Mouse (Mus musculus): ENCODE results near the gene Atp2b1. TPM values are rescaled to one million over a fixed set of nuclear protein-coding genes. Genes with fewer than 3 reads are reported as not detected.
"Not testable (repeated sequence)": the region's sequence is repeated elsewhere in the genome, so short reads cannot be mapped to it uniquely, and the experiment has no call there.

The Atp2b1 gene
- polyA plus RNA-seq, 1 experiment, result 23.2 TPM

DNA sequence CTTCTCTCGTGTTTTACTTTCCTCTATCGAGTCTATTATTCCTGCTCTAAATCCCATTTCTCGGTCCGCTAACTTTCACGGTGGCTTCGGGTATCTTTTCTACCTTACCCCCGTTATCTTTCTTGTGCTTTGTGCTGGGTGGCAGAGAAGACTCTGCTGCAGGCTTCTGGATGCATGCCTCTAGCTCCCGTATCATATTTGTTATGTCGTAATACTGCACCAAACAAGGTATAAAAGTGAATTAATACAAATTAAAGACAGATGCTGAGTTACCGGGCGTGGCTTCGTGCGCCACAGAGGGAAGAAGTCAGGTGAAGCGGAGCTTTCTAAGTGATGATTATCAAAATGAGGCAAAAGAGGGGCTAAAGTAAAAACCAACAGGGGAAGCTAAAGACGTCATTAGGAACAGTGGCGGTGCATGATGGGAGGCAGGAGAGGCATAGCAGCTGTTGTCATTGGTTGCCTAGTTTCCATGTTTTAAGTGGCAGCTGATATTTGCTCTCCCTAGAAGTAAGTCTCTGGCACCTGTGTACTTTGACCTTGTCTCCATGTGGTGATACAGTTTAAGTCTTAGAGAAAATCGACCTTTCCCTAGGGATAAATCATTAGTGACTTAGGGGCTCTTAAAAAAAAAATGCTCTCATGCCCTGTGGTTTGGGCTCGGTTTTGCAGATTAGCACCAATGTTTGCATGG is 58.9 kb downstream of the Atp2b1 start:
- DNase-seq, result no peak
- 78% methylated on average over 18 of the region's 18 CpGs for WGBS
- H3K4me3 ChIP-seq (replicated peaks; ENCODE audit: extremely low read depth, low read depth, low read length), result no peak overlapping the region
- peaks cover 19% of the 10 kb centered on the region for H3K4me1 ChIP-seq (ENCODE audit: control insufficient read depth, insufficient read depth, low read length)
- TF ChIP-seq CTCF (IDR thresholded peaks at IDR 0.05; ENCODE audit: insufficient read depth, low read length) (no peak), POLR2A (IDR thresholded peaks at IDR 0.05; ENCODE audit: borderline replicate concordance, extremely low read depth, low read depth, low read length) (no peak)

- no peak for TF ChIP-seq CTCF (IDR thresholded peaks at IDR 0.05; ENCODE audit: insufficient read depth, low read length)
- no peak for TF ChIP-seq POLR2A (IDR thresholded peaks at IDR 0.05; ENCODE audit: borderline replicate concordance, extremely low read depth, low read depth, low read length)
- Histone ChIP-seq H3K4me3 (replicated peaks; ENCODE audit: extremely low read depth, low read depth, low read length) (no peak overlapping the region), H3K4me1 (ENCODE audit: control insufficient read depth, insufficient read depth, low read length) (peaks cover 25% of the 10 kb centered on the region)
- DNase-seq, result no peak
- 44% methylated on average over 3 of the region's 3 CpGs for WGBS
These were observed 60.4 kb downstream of the Atp2b1 start for GRCm38 (mm10) chr10:98974645-98975044.

DNA sequence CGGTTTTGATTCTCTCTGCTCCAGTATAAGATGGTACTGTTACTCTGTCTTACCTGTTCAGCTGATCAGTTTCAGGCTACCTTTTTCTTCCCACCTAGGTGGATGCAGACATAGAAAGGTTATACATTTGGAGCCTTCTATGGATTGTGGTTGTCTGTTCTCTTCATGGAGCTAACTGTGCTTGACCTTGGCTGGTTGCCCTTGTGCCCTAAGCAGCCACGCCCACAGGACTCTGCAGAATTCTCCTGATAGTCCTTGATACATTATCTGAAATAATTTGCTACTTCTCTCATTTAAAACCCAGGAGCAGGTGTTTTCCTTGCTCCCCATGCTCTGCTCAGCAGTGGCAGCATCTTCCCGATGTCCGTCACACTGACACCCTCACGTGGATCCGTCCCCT is 61.4 kb downstream of the Atp2b1 start:
- Histone ChIP-seq H3K4me1 (ENCODE audit: control insufficient read depth, insufficient read depth, low read length) (peaks cover 23% of the 10 kb centered on the region), H3K4me3 (replicated peaks; ENCODE audit: extremely low read depth, low read depth, low read length) (no peak overlapping the region)
- no peak for TF ChIP-seq POLR2A (IDR thresholded peaks at IDR 0.05; ENCODE audit: borderline replicate concordance, extremely low read depth, low read depth, low read length)
- TF ChIP-seq CTCF (IDR thresholded peaks at IDR 0.05; ENCODE audit: insufficient read depth, low read length), result no peak
- 66% methylated on average over 6 of the region's 6 CpGs for WGBS
- DNase-seq, result no peak

DNA sequence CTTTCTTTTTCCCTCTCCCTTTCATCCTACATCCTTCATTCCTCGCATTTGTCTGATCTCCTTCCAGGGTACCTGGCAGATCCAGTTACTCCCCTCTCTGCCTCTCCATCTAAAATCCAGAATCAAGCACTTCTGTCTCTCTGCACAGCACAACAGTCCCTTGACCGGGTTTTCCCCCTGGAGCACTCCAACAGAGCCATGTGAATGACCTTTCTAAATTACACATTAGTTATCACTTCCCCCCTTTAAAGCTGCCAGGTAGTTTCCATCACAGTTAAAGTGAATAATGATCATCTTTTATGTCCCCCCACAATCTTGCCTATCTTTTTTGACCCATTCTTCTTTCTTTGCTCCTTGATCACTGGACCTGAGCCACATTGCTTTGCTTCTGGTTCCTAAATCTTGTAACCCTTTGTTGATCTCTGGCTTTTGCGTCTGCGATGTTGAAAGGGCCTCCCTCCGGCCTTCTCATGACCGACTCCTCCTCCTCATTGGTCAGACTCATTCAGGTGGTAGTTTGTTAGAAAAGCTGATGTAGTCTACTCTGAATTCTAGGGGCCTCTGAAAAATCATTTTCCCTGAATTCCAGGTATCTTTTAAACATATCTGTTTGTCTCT is 62.8 kb downstream of the Atp2b1 start:
- Histone ChIP-seq H3K4me1 (ENCODE audit: control insufficient read depth, insufficient read depth, low read length) (peaks cover 23% of the 10 kb centered on the region), H3K4me3 (replicated peaks; ENCODE audit: extremely low read depth, low read depth, low read length) (no peak overlapping the region)
- no peak for DNase-seq
- TF ChIP-seq CTCF (IDR thresholded peaks at IDR 0.05; ENCODE audit: insufficient read depth, low read length) (no peak), POLR2A (IDR thresholded peaks at IDR 0.05; ENCODE audit: borderline replicate concordance, extremely low read depth, low read depth, low read length) (no peak)
- WGBS, result 62% methylated on average over 6 of the region's 6 CpGs

GRCm38 (mm10) chr10:98978766-98979165 is 64.6 kb downstream of the Atp2b1 start:
- DNase-seq, result no peak
- Histone ChIP-seq H3K4me1 (ENCODE audit: control insufficient read depth, insufficient read depth, low read length) (peaks cover 17% of the 10 kb centered on the region), H3K4me3 (replicated peaks; ENCODE audit: extremely low read depth, low read depth, low read length) (no peak overlapping the region)
- TF ChIP-seq CTCF (IDR thresholded peaks at IDR 0.05; ENCODE audit: insufficient read depth, low read length) (no peak), POLR2A (IDR thresholded peaks at IDR 0.05; ENCODE audit: borderline replicate concordance, extremely low read depth, low read depth, low read length) (no peak)
- 46% methylated on average over 6 of the region's 6 CpGs for WGBS

DNA sequence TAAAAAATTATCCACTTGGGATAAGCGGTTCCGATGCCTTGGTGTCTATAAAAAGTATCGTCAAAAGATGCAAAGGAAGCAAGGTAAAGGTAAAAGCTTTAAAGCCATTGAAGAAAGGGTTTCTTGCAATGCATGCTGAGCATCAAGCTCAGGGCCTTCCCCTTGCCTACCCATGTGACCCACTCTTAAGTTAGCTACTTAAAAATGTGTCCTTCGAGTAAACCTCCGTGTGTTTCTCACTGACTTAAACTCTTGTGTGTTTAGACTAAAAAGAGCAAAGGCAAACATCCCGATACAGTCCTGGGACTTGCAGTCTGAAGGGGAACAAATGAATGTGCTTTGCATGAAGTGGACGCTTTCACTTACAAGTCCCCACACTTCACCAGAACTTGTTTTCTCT is 65.1 kb downstream of the Atp2b1 start:
- no peak overlapping the region for H3K4me3 ChIP-seq (replicated peaks; ENCODE audit: extremely low read depth, low read depth, low read length)
- peaks cover 14% of the 10 kb centered on the region for H3K4me1 ChIP-seq (ENCODE audit: control insufficient read depth, insufficient read depth, low read length)
- 56% methylated on average over 7 of the region's 7 CpGs for WGBS
- no peak for TF ChIP-seq CTCF (IDR thresholded peaks at IDR 0.05; ENCODE audit: insufficient read depth, low read length)
- no peak for DNase-seq

- no peak overlapping the region for H3K4me3 ChIP-seq (replicated peaks; ENCODE audit: extremely low read depth, low read depth, low read length)
- whole genome bisulfite sequencing, result 80% methylated on average over 8 of the region's 8 CpGs
- DNase-seq, result no peak
- TF ChIP-seq CTCF (IDR thresholded peaks at IDR 0.05; ENCODE audit: insufficient read depth, low read length), result no peak
- TF ChIP-seq POLR2A (IDR thresholded peaks at IDR 0.05; ENCODE audit: borderline replicate concordance, extremely low read depth, low read depth, low read length), result no peak
- H3K4me1 ChIP-seq (ENCODE audit: control insufficient read depth, insufficient read depth, low read length), result peaks cover 14% of the 10 kb centered on the region; the same call in 1 of the 2 replicates
These were observed 65.7 kb downstream of the Atp2b1 start for GRCm38 (mm10) chr10:98979951-98980350.

- TF ChIP-seq CTCF (IDR thresholded peaks at IDR 0.05; ENCODE audit: insufficient read depth, low read length) (no peak), POLR2A (IDR thresholded peaks at IDR 0.05; ENCODE audit: borderline replicate concordance, extremely low read depth, low read depth, low read length) (no peak)
These were observed 77.8 kb downstream of the Atp2b1 start for GRCm38 (mm10) chr10:98991964-98992363.

GRCm38 (mm10) chr10:98993186-98993585 is 79.0 kb downstream of the Atp2b1 start:
- 88% methylated on average over 8 of the region's 8 CpGs for WGBS
- no peak overlapping the region for H3K4me3 ChIP-seq (replicated peaks; ENCODE audit: extremely low read depth, low read depth, low read length)
- TF ChIP-seq CTCF (IDR thresholded peaks at IDR 0.05; ENCODE audit: insufficient read depth, low read length) (no peak), POLR2A (IDR thresholded peaks at IDR 0.05; ENCODE audit: borderline replicate concordance, extremely low read depth, low read depth, low read length) (no peak)

More at GRCm38 (mm10) chr10:98991964-98992363, 77.8 kb downstream of the Atp2b1 start:
- no peak overlapping the region for H3K4me3 ChIP-seq (replicated peaks; ENCODE audit: extremely low read depth, low read depth, low read length)
- WGBS, result 90% methylated on average over 3 of the region's 3 CpGs
- no peaks in the 10 kb centered on the region for H3K4me1 ChIP-seq (ENCODE audit: control insufficient read depth, insufficient read depth, low read length)
- DNase-seq, result no peak

DNA sequence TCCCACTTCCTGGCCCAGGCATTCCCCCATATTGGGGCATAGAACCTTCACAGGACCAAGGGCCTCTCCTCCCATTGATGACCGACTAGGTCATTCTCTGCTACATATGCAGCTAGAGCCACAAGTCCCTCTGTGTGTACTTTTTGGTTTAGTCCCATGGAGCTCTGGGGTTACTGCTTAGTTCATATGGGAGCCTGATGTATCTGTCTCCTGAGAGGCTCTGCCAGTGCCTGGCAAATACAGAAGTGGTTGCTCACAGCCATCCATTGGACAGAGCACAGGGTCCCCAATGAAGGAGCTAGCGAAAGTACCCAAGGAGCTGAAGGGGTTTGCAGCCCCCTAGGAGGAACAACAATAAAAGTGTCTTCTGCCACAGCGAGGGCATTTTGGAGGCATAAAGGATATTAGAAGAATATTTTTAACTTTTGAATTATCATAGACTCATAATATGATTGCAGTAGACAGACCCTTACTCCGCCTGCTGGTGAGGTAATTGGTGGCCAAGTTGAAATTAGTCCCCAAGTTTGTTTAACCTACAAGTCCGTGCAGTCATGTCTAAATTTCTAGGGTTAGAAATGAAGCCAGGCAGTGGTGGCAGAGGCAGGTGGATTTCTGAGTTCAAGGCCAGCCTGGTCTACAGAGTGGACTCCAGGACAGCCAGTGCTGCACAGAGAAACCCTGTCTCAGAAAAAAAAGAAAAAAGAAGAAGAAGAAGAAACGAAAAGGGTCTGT is 81.0 kb downstream of the Atp2b1 start:
- H3K4me3 ChIP-seq (replicated peaks; ENCODE audit: extremely low read depth, low read depth, low read length); H3K4me1 ChIP-seq (ENCODE audit: control insufficient read depth, insufficient read depth, low read length); DNase-seq: not testable (repeated sequence)
- 81% methylated on average over 6 of the region's 6 CpGs for WGBS

More at GRCm38 (mm10) chr10:98993186-98993585, 79.0 kb downstream of the Atp2b1 start:
- DNase-seq, result no peak
- H3K4me1 ChIP-seq (ENCODE audit: control insufficient read depth, insufficient read depth, low read length), result no peaks in the 10 kb centered on the region
